Mouse (Mus musculus) induced T-regulatory cell, adult 2 months (primary cell): Measurements from ENCODE around the gene Esr1.
"Not testable (repeated sequence)": the region's sequence is repeated elsewhere in the genome, so short reads cannot be mapped to it uniquely, and the experiment has no call there.

Source experiments
- DNase-seq: peaks from one replicate; pipeline ENCODE4 v3.0.0-alpha.2; 2012; ENCODE audit warnings: low read depth

Gene Esr1

GRCm38 (mm10) chr10:4611386-4612155, at the start of gene Esr1:
Esr1 (plus strand) TSS chr10:4611593.
- peak; percentile 44 for DNase-seq

GRCm38 (mm10) chr10:4565148-4565547, 46.2 kb upstream of the Esr1 start:
- DNase-seq = no peak

GRCm38 (mm10) chr10:4570778-4571177, 40.6 kb upstream of the Esr1 start:
- DNase-seq = no peak

GRCm38 (mm10) chr10:4571304-4571703, 40.1 kb upstream of the Esr1 start:
- DNase-seq = no peak

- no peak for DNase-seq
Measured at GRCm38 (mm10) chr10:4581905-4582304, 29.5 kb upstream of the Esr1 start.

GRCm38 (mm10) chr10:4586691-4587090, 24.7 kb upstream of the Esr1 start:
- no peak for DNase-seq

- no peak for DNase-seq
Measured at GRCm38 (mm10) chr10:4589576-4589975, 21.8 kb upstream of the Esr1 start.

- DNase-seq = no peak
Measured at GRCm38 (mm10) chr10:4590956-4591355, 20.4 kb upstream of the Esr1 start.

- peak; percentile 58 for DNase-seq
Measured at GRCm38 (mm10) chr10:4593828-4594227, 17.6 kb upstream of the Esr1 start.

- peak; percentile 28 for DNase-seq
Measured at GRCm38 (mm10) chr10:4597211-4597610, 14.2 kb upstream of the Esr1 start.

GRCm38 (mm10) chr10:4598244-4598842, 13.1 kb upstream of the Esr1 start:
- DNase-seq = peak; percentile 79

- DNase-seq = no peak
Measured at GRCm38 (mm10) chr10:4598916-4599315, 12.5 kb upstream of the Esr1 start.

- no peak for DNase-seq
Measured at GRCm38 (mm10) chr10:4599591-4599990, 11.8 kb upstream of the Esr1 start.

- DNase-seq = no peak
Measured at GRCm38 (mm10) chr10:4600796-4601474, 10.5 kb upstream of the Esr1 start.

GRCm38 (mm10) chr10:4601612-4602011, 9.8 kb upstream of the Esr1 start:
- not testable (repeated sequence) for DNase-seq

GRCm38 (mm10) chr10:4602466-4602865, 8.9 kb upstream of the Esr1 start:
- DNase-seq = no peak

GRCm38 (mm10) chr10:4604527-4605209, 6.7 kb upstream of the Esr1 start:
- no peak for DNase-seq

GRCm38 (mm10) chr10:4610234-4610633, 1.2 kb upstream of the Esr1 start:
- DNase-seq = no peak

- DNase-seq = peak; percentile 58
Measured at GRCm38 (mm10) chr10:4612313-4613036, 1.1 kb downstream of the Esr1 start.

- no peak for DNase-seq
Measured at GRCm38 (mm10) chr10:4618026-4618425, 6.6 kb downstream of the Esr1 start.

GRCm38 (mm10) chr10:4618686-4619085, 7.3 kb downstream of the Esr1 start:
- no peak for DNase-seq

GRCm38 (mm10) chr10:4619426-4619825, 8.0 kb downstream of the Esr1 start:
- not testable (repeated sequence) for DNase-seq
